Mouse (Mus musculus) hindbrain, embryonic 12.5 days (tissue): ENCODE data around the gene Gm26920. TPM values are rescaled to one million over a fixed set of nuclear protein-coding genes. Genes with fewer than 3 reads are reported as not detected.
"Not testable (repeated sequence)": the region's sequence is repeated elsewhere in the genome, so short reads cannot be mapped to it uniquely, and the experiment has no call there.

Experiments used
- ATAC-seq: fragments of 200-750 bp; cut with Nextera tagmentation; 2 replicates; pipeline ENCODE4 v1.8.0; 2017; ENCODE audit warnings: moderate TSS enrichment; ENCODE audit not compliant: low FRiP score
- H3K27ac ChIP-seq: fragments of 300-500 bp; sonication (generic); 2 replicates; pipeline ENCODE4 v1.5.1; 2016; ENCODE audit warnings: mild to moderate bottlenecking
- H3K27me3 ChIP-seq: fragments of 300-500 bp; sonication (generic); 2 replicates; pipeline ENCODE4 v1.6.1; 2016; ENCODE audit warnings: mild to moderate bottlenecking
- H3K36me3 ChIP-seq: fragments of 300-500 bp; sonication (generic); 2 replicates; pipeline ENCODE4 v1.6.1; 2016; ENCODE audit warnings: mild to moderate bottlenecking
- H3K4me1 ChIP-seq: fragments of 300-500 bp; sonication (generic); 2 replicates; pipeline ENCODE4 v1.6.1; 2016
- H3K4me2 ChIP-seq: fragments of 300-500 bp; sonication (generic); replicated peaks from 2 replicates; pipeline ENCODE4 v1.6.1; 2016; ENCODE audit warnings: mild to moderate bottlenecking
- H3K4me3 ChIP-seq: fragments of 300-500 bp; sonication (generic); 2 replicates; pipeline ENCODE4 v1.5.1; 2016; ENCODE audit warnings: mild to moderate bottlenecking
- H3K9ac ChIP-seq: fragments of 300-500 bp; sonication (generic); 2 replicates; pipeline ENCODE4 v1.6.1; 2016; ENCODE audit warnings: mild to moderate bottlenecking, moderate library complexity
- H3K9me3 ChIP-seq: fragments of 300-500 bp; sonication (generic); replicated peaks from 2 replicates; pipeline ENCODE4 v1.6.1; 2016; ENCODE audit warnings: mild to moderate bottlenecking
- WGBS: fragments of 180-500 bp; shearing (Covaris S2); methylation state at CpG from one replicate; pipeline ENCODE4 v1.1.7; 2016; 5-methylcytosine and 5-hydroxymethylcytosine counted together
- polyA plus RNA-seq: library from polyadenylated mRNA; unstranded; fragments of >200 nt; fragmentation: Nextera tagmentation; extraction: Ambion mirVana; gene quantifications from 2 replicates; pipeline ENCODE4 v1.2.1, GENCODE M21; 2016

Gm26920 gene
- polyA plus RNA-seq: 0.80 and 0.82 TPM in 2 replicates

DNA sequence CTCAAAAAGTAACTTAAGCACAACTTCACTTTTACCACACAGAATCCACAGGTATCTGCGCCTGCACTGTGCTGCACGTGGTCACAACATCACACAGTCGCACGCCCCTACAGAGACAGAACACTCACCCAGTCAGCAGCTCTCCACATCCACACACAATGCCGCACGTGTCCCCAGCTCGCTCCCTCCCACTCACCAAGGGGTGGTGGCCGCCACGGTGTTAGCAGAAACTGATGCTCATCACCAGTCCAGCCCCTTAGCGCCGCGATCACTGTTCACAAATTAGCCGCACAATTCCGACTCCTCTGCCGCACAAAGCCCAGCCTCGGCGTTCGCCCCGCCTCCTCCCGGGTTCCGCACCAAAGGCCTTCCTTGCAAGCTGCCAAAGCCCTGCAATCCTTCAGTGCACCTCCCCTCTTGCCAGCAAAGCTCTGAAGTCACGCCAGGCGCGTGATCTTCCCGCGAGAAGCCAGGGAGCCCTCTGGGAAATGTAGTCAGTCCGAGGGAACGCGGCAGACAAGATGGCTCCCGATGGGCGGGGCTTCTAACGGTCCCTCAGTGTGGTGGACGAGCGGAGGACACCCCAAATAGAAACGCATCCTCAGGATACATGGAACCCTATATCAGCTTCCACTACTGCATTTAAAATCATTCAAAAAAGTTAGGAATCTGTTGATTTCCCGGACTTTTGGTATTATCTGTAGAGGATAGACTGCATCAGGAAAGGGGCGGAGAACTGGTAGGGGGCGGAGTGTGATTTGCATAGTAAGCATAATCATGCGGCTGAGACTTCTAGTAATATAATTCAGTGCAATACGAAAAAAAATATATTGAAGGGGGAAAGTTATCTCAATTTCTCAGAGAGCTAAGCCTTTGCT, at the start of gene Gm26920, which contains the start of gene Zfp566:
Gene Gm26920, minus strand, starts transcription at position 319 of the 878 bp plus-strand sequence.
Gene Zfp566, minus strand, starts transcription at position 436 of the 878 bp plus-strand sequence.
- H3K9ac ChIP-seq: peak within 1 kb of the TSS; percentile 73
- no peaks in the 10 kb centered on the region for H3K9me3 ChIP-seq
- peak within 1 kb of the TSS; percentile 90 for H3K27ac ChIP-seq
- ATAC-seq: peak; percentile 94
- peaks cover 17% of the 10 kb centered on the region for H3K36me3 ChIP-seq
- peaks cover 24% of the 10 kb centered on the region for H3K4me1 ChIP-seq
- H3K4me3 ChIP-seq: peak within 1 kb of the TSS; percentile 61
- H3K27me3 ChIP-seq: no peaks in the 10 kb centered on the region
- H3K4me2 ChIP-seq: peak within 1 kb of the TSS; percentile 66
- WGBS: under 1% methylated on average over 40 of the region's 40 CpGs

DNA sequence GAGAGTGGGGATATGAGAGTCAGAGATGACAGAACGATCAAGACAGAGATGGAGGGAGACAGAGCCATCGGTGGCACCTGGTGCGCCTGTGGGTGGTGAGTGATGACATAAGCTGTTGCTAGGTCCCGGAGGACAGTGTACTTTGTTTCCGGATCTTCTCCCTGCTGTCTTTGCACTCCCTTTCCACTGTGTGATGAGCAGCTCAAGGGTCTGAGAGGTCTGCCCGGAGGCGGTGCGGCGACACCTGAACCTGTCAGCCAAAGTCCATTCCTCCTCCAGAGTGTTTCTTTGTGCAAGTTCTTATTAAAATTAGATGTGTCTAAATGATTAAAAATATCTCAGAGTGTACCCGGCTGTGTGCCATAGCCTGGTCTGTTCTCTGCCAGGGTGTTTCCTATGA, 46.6 kb upstream of the Gm26920 start:
- Histone ChIP-seq H3K4me2 (no peak overlapping the region), H3K4me3 (no peak overlapping the region), H3K9ac (no peak overlapping the region), H3K36me3 (peaks cover 64% of the 10 kb centered on the region), H3K27ac (no peak overlapping the region), H3K4me1 (no peaks in the 10 kb centered on the region), H3K27me3 (no peaks in the 10 kb centered on the region), H3K9me3 (no peaks in the 10 kb centered on the region; the same call in 1 of the 2 replicates)
- 91% methylated on average over 10 of the region's 10 CpGs for WGBS
- ATAC-seq: no peak

DNA sequence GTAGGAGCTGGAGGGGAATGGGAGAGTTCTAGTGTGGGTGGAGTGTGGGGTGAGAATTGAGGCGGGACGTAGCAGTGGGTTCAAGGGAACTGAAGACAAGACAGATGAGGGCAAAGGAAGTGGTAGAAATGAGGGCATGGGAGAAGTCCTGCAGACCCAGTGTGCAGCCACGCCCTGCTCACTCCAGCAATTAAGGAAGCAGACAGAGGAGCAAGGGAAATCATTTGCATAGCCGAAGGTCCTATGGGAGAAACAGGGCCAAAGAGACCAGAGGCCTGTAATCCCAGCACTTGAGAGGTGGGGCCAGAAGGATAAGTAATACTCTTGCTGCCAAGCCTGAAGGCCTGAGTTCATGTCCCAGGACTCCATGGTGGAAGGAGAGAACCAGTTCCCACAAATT, 42.2 kb upstream of the Gm26920 start:
- ATAC-seq: no peak
- Histone ChIP-seq H3K9me3 (no peaks in the 10 kb centered on the region; the same call in 1 of the 2 replicates), H3K36me3 (peaks cover 85% of the 10 kb centered on the region), H3K9ac (no peak overlapping the region), H3K27ac (no peak overlapping the region), H3K4me1 (no peaks in the 10 kb centered on the region), H3K4me3 (no peak overlapping the region), H3K4me2 (no peak overlapping the region), H3K27me3 (no peaks in the 10 kb centered on the region)
- 95% methylated on average over 4 of the region's 4 CpGs for WGBS

DNA sequence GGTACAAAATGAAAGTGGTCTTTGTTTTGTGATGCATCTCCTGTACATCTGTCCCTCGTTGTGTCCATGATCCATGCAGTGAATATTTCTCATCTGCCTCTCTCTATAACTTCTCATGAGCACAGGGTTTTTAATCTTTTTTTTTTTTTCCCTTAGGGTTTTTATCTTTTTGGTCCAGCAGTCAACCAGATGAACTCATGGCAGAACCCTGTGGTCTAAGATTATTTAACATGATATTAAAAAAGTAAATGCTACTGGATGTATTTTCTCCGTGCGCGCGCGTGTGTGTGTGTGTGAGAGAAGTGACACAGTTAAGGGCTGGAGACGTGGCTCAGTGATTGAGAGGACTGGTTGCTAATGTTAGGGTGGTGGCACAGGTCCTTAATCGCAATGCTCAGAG, 39.7 kb upstream of the Gm26920 start:
- H3K9ac ChIP-seq: no peak overlapping the region
- H3K4me3 ChIP-seq: no peak overlapping the region
- no peak overlapping the region for H3K4me2 ChIP-seq
- no peak overlapping the region for H3K27ac ChIP-seq
- no peak for ATAC-seq
- no peaks in the 10 kb centered on the region for H3K27me3 ChIP-seq
- no peaks in the 10 kb centered on the region for H3K4me1 ChIP-seq
- peaks cover 84% of the 10 kb centered on the region for H3K36me3 ChIP-seq
- H3K9me3 ChIP-seq: no peaks in the 10 kb centered on the region; the same call in 1 of the 2 replicates
- 95% methylated on average over 8 of the region's 8 CpGs for WGBS

DNA sequence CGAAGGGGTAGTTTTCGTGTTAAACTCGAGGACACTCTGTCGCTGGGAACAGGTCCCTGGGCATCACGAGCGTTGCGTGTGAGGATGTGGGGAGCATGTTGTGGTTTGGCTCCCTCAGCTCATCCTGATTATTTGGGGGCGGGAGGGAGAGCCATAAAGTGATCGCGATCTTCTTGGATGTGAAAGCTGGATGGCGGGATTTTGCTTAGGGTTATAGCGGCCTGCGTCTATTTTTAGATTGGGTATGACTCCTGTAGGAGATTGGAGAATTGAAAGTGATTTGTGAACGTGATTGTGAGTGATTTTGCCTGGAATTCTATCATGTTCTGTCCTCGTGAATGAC, 31.9 kb upstream of the Gm26920 start:
- Histone ChIP-seq H3K4me1 (peaks cover 10% of the 10 kb centered on the region), H3K4me3 (peak overlapping the region; percentile 68), H3K9ac (peak overlapping the region; percentile 80), H3K27ac (peak overlapping the region; percentile 84), H3K36me3 (peaks cover 16% of the 10 kb centered on the region), H3K27me3 (no peaks in the 10 kb centered on the region), H3K9me3 (no peaks in the 10 kb centered on the region), H3K4me2 (peak overlapping the region; percentile 80)
- no peak for ATAC-seq
- WGBS: 8% methylated on average over 15 of the region's 15 CpGs

DNA sequence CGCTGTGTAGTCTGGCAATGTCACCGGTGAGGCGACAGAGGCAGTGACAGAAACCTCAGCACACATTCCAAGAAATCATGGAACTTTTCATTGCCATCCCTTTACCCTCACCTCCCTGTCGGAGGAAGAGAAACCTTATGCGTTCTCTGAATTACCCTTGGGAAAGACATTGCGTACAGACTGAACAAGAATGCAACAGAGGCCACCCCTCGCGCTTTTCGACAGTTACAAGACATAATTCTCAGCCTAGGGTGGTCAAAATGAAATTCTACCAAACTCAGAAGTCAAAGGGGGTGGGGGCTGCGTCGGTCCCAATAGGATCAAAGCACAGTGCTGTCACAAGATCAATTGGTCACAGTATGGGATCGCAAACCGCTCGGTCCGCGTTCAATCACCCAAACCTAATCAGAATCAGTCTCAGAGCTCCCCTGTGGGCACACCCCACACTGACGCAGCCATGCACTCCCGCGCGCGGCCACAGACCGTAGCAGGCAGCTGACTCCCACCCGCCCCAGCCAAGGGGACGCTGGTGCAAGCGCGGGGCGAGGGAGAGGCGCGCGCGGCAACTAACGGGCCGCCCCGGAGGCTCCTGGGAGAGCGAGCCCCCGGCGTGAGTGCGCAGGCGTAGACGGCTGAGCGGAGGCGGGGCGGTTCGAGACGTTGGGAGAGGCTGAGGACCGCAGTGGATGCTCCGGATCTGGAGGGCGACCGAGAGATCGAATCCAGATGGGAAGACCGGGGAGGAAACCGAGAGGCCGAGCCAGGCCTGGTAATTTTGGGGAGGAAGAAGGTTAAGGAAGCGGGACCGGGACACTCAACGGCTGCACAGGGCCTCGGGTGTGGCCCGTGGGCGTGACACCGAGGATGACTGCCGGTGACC, 31.3 kb upstream of the Gm26920 start, which contains the start of gene Zfp382:
Gene Zfp382, plus strand, starts transcription at position 635 of the 880 bp plus-strand sequence.
- Histone ChIP-seq H3K36me3 (peaks cover 10% of the 10 kb centered on the region), H3K4me2 (peak within 1 kb of the TSS; percentile 80), H3K9ac (peak within 1 kb of the TSS; percentile 80), H3K27me3 (no peaks in the 10 kb centered on the region), H3K4me3 (peak within 1 kb of the TSS; percentile 68), H3K27ac (peak within 1 kb of the TSS; percentile 84), H3K4me1 (peaks cover 10% of the 10 kb centered on the region), H3K9me3 (no peaks in the 10 kb centered on the region)
- WGBS: under 1% methylated on average over 61 of the region's 61 CpGs
- peak; percentile 95 for ATAC-seq

DNA sequence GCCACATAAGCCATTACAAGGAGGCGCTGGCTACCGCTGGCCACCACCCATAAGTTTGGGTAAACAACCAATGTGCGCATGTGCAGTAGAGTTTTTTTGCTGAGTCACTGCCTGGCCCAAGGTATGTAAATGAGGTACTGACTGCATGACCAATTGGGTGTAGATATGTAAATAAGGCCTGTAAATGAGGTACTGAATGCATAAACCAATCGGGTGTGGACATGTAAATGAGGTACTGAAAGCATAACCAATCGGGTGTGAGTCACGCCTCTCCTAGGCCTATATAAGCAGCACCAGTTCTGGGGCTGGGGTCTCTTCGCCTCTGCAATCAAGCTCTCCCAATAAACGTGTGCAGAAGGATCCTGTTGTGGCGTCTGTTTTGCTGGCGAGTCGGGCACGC, 27.7 kb upstream of the Gm26920 start:
- WGBS: 94% methylated on average over 12 of the region's 12 CpGs
- H3K9ac ChIP-seq, H3K4me3 ChIP-seq, H3K4me2 ChIP-seq, H3K4me1 ChIP-seq, ATAC-seq, H3K27ac ChIP-seq, H3K27me3 ChIP-seq, H3K36me3 ChIP-seq: not testable (repeated sequence)
- H3K9me3 ChIP-seq: 0 out of 2 replicates have a peak, but pooled peaks cover 12% of the 10 kb centered on the region

DNA sequence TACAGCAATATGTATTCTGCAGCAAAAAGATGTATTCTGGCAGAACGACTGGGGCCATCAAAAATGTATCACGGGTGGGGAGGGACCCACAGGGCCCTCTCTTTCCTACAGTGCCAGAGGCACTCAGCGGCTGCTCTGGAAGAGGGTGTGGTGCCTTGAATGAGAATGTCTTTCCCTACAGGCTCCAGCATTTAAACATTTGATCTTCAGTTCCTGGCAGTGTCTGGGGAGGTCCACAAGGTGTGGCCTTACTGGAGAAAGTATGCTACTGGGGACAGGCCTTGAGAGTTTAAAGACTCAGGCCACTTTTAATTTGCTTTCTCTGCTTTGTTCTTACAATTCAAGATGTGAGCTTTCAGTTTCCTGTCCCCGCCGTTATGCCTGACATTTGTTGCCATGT, 25.9 kb upstream of the Gm26920 start:
- 94% methylated on average over 5 of the region's 5 CpGs for WGBS
- no peak for ATAC-seq
- H3K4me2 ChIP-seq: no peak overlapping the region
- H3K36me3 ChIP-seq: no peaks in the 10 kb centered on the region
- H3K27ac ChIP-seq: no peak overlapping the region
- H3K9me3 ChIP-seq: 0 out of 2 replicates have a peak, but pooled peaks cover 12% of the 10 kb centered on the region
- H3K9ac ChIP-seq: no peak overlapping the region
- H3K4me3 ChIP-seq: no peak overlapping the region
- no peaks in the 10 kb centered on the region for H3K27me3 ChIP-seq
- no peaks in the 10 kb centered on the region for H3K4me1 ChIP-seq

DNA sequence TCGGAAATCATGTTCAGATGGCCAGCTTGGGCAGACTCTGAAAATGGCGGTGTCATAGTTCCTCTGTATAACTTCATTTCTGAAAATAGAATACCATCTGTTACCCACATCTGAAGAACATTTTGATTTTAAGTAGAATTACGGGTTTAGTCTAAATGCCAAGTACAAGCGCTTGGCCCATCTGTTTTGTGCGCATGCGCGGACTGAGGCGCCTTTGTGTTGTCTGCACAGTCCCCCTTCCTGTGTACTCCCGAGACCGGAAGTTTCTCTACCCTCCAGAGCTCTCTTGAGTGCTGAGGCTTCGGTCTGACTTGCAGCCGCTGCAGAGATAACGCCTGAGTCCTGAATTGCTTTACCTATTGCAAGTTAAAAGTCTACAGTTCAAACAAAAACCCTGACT, 9.1 kb upstream of the Gm26920 start:
- Histone ChIP-seq H3K36me3 (peaks cover 56% of the 10 kb centered on the region), H3K4me3 (no peak overlapping the region), H3K4me2 (no peak overlapping the region), H3K9me3 (peaks cover 18% of the 10 kb centered on the region), H3K9ac (no peak overlapping the region), H3K27ac (no peak overlapping the region), H3K4me1 (peaks cover 12% of the 10 kb centered on the region), H3K27me3 (no peaks in the 10 kb centered on the region)
- 94% methylated on average over 13 of the region's 13 CpGs for WGBS
- ATAC-seq: no peak

DNA sequence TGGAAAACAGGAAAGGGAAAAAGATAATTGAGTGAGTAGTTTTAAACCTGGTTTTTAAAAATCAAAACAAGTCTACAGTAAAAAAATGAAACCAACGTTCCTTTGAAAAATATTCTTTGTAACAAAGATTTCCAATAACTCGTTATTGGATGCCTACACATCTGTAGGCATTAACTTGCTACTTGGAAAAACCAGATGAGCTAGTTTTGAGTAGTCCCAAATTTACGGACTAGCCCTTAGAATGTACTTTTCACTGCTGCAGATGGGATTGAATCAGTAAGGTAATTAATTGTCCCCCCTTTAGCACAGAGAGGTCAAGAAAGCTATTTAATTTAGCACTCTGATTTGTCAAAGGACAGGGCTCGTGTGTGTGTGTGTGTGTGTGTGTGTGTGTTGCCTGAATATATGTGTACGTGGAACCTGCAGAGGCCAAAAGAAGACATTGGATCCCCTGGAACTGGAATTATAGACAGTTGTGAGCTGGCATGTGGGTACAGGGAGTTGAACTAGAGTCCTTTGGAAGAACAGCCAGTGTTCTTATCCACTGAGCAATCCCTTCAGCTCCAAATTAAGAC, 5.4 kb upstream of the Gm26920 start:
- H3K27ac ChIP-seq: peak overlapping the region; percentile 97
- no peaks in the 10 kb centered on the region for H3K27me3 ChIP-seq
- peak overlapping the region; percentile 82 for H3K9ac ChIP-seq
- H3K36me3 ChIP-seq: peaks cover 26% of the 10 kb centered on the region
- H3K4me2 ChIP-seq: peak overlapping the region; percentile 81
- peak overlapping the region; percentile 61 for H3K4me3 ChIP-seq
- peaks cover 14% of the 10 kb centered on the region for H3K4me1 ChIP-seq
- no peak for ATAC-seq
- H3K9me3 ChIP-seq: no peaks in the 10 kb centered on the region
- 9% methylated on average over 5 of the region's 5 CpGs for WGBS

DNA sequence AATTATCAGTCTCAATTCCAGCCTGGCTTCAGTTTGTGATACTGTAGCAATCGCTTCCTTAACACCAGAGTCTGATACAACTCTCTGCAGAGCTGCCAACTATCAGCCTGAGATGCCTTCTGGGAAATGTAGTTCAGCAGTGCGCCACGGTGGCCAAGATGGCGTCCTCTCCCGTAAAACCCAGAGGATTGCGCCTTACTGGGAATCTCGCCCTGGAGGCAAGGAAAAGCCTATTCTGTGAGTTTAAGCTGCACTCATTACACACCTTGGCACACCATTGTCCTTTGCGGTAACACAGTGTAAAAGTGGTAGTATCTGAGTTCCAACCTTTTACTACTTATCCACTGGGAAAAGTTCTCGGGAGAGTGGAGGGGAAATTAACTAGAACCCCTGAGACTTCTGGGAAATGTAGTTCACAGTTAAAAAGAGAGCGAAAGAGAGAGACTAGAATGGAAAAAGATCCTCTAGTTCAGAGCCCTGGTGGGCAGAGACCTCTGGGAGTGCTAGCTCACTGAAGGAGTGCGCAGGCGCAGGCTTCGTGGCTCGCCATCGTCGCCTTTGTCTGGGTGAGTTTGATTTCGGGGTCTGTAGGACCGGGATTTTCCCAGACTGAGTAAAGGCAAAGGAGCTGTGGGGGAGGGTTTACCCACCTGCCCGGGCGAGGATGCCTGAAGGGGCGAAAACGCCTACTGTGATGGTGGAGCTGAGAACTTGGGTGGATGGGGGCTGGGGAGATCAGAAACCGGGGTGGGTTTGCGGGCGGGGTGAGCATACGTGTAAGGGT, 4.6 kb upstream of the Gm26920 start, which contains the start of gene Zfp260:
Gene Zfp260, plus strand, starts transcription at position 132 of the 784 bp plus-strand sequence.
- peak; percentile 82 for ATAC-seq
- H3K9ac ChIP-seq: peak within 1 kb of the TSS; percentile 82
- peaks cover 19% of the 10 kb centered on the region for H3K36me3 ChIP-seq
- peak within 1 kb of the TSS; percentile 61 for H3K4me3 ChIP-seq
- peak within 1 kb of the TSS; percentile 81 for H3K4me2 ChIP-seq
- H3K27me3 ChIP-seq: no peaks in the 10 kb centered on the region
- no peaks in the 10 kb centered on the region for H3K9me3 ChIP-seq
- under 1% methylated on average over 26 of the region's 26 CpGs for WGBS
- peaks cover 14% of the 10 kb centered on the region for H3K4me1 ChIP-seq
- peak within 1 kb of the TSS; percentile 97 for H3K27ac ChIP-seq
